Mouse (Mus musculus): ENCODE measurements around the gene Coro2b.
"Not testable (repeated sequence)": the region's sequence is repeated elsewhere in the genome, so short reads cannot be mapped to it uniquely, and the experiment has no call there.

The Coro2b gene

DNA sequence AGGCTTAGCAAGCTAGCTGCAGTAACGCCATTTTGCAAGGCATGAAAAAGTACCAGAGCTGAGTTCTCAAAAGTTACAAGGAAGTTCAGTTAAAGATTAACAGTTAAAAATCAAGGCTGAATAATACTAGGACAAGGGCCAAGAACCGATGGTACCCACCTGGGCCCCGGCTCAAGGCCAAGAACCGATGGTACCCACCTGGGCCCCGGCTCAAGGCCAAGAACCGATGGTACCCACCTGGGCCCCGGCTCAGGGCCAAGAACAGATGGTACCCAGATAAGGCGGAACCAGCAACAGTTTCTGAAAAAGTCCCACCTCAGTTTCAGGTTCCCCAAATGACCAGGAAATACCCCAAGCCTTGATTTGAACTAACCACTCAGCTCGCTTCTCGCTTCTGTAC lies 89.5 kb downstream of the Coro2b start:
- DNase-seq (ENCODE audit: extremely low read depth, low read depth): not testable (repeated sequence)

DNA sequence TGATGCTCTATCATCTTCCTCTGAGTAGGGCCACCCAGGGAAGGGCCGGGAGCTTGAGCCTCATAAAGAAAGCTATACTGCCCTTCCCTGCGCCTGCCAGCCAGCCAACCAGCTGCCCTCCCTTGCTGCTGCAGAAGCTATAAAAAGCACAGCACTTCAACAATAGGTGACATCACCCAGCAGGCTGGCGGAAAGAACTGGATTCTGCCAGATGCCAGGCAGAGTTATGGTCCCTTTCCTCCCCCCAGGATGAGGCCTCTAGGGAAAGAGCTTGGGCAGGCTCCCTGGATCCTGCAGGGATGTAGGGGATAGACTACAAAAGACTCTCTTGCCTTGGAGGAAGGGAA lies 98.1 kb downstream of the Coro2b start:
- DNase-seq (ENCODE audit: extremely low read depth, low read depth): no peak

DNA sequence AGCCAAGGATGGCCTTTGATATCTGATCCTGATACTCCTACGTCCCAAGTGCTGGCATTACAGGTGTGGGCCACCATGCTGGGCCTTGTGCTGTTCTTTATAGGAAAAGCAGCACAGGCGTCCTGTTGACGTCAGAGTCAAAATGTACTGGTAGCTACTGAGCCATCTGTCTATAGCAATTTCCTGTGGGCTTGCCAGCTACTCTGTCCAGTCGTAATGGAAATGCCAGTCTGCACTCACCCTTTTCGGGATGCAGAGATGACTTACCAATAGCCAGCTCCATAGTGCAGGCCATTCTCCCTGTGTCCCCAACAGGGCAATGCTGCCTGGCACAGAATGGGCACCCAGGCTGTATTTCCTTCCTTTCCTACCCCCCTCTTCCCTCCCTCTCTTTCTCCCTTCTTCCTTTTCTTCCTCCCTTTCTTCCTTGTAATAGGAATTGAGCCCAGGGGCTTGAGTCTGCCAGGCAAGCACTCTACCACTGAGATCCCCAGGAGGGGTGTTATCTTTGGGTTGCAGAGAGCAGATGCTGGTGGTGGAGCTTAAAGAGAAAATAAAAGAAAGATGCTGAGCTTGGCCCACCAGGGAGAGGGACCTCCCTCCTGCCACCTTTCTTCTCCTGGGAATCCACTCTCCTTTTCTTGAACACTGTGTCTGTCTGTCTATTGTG lies 98.6 kb downstream of the Coro2b start:
- DNase-seq (ENCODE audit: extremely low read depth, low read depth): no peak

DNA sequence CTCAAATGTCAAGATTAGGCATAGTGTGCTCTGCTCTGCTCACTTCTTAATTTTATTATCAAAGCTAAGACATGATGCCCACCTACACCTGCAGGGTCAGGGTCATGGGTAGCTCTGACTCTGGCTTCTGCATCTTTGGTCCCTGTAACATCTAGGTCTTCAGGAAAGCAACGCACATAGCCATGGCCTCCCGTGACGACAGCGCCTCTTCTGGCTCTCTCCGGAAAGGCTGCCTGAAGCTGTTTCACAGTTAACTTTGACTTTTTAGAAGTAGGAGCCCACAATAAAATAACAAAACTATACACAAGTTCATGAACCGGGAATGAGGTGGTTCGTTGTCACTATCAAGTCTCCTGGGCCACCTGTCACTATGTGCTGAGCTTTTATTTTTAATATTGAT lies 99.4 kb downstream of the Coro2b start:
- DNase-seq (ENCODE audit: extremely low read depth, low read depth): no peak

DNA sequence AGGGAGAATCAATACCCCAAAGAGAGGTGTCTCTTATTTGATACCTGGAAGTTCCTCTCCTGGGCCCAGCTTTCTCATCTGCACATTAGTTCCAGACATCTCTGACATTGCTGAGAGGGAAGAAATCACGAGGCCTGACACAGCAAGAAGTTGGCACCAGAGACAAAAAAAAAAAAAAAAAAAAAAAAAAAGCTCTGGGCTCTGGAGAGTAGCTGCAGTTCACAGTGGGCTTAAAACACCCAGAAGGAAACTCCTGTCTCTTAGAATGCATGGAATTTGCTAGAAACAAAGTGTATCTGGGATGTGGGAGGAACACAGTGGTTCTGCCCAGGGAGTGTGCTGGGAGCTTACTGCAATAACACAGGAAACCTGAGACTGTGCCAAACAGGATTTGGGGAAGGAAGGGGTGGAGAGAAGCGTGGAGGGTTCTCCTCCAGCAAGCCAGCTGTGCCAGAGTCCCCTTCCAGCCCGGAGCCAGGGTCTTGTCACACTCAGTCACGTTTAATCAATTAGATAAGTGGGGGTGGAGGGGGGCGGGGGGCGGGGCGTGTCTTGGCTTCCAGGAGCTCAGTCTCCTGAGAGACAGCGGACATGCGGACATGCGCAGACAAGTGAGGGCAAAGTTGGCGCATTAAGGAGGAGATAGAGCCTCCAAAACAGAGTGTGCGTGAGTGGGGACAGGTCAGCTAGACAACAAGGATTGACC lies 101.1 kb downstream of the Coro2b start:
- peak; percentile 32 for DNase-seq (ENCODE audit: extremely low read depth, low read depth)

DNA sequence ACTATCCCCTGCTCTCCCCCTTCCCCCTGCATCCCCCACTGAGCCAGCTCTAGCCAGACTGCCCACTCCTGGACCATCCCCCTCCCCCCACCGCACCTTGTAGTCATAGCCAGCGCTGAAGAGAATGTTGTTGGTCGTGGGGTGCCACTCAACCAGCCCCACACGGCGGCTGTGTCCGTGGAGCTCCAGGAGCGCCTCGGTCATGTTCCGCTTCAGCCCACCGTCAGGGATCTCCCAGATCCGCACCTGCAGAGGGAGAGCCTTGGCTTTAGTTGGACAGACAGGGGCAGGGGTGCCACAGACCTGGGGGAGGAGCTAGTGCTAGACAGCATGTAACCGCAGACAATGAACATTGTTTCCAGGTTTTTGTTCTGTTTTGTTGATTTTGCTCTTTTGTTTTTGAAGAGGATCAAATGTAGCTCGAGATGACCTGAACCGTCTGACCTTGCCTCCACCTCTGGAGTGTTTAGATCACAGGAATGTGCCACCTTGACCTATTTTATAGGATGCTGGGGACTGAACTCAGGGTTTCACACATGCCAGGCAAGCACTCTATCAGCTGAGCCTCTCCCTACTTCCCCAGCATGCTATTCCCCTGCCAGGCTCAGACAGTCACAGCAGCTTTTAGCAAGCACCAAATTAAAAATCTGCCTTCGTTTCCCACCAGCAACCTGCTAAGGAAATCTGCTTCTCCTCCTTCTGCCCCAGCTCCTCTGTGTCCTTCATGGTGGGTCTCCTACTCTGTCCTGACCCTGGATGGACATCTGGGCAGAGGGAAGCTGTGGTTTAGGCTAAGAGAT lies 104.4 kb downstream of the Coro2b start:
- DNase-seq (ENCODE audit: extremely low read depth, low read depth): no peak

DNA sequence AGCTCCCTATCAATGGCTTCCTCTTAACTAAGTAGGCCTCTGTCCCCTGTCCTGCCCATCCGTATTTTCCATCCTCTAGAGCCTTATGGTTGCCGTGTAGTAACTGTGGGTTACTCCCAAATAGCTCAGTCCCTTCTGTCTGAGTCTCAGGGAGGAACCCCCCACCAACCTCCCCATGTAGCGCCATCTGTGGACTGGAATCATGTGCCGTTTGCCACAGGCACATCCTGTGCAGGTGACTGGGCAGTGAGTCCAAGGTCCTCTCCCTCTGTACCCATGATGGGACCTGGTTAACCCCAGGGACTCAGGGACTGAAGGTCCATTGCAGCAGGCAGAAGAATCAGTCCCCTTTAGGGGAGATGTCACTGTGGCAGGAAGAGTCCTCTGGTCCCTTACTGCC lies 106.1 kb downstream of the Coro2b start:
- no peak for DNase-seq (ENCODE audit: extremely low read depth, low read depth)

DNA sequence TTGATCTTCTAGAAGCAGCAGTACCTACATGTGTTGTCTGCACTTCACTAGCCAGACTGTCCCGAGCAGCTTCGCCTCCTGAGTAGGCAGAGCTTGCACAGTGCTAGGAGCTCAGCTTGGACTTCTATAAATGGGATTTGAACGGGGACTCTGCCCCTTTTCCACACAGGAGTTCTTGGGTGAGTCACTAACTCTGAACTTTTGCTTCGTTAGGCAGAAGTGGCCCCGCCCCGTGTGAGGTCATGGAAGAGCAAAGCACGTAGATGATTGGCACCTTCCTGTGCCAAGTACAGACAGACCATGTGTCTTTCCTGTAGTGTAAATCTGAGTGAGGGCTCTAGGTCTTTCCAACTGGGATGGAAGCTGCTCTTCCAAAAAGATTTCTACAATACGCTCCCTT lies 109.8 kb downstream of the Coro2b start:
- DNase-seq (ENCODE audit: extremely low read depth, low read depth): no peak

DNA sequence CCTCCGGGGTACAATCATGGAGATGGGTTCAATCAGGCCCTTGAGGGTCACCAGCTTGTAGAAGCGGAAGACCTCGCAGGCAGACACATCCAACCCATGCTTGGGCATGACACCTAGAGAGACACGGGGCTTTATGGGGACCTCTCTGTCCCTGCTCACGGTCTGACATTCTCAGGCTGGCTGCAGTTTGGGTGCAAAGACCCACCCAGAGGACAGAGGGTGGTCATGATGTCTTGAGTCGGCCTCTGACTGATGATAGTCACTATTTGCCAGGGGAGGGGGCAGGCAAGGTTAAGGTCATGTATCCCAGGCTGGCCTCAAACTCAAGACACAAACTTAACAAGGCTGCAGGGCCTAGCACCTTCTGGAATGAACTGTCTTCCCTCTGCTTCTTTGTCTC lies 110.3 kb downstream of the Coro2b start:
- DNase-seq (ENCODE audit: extremely low read depth, low read depth): no peak

DNA sequence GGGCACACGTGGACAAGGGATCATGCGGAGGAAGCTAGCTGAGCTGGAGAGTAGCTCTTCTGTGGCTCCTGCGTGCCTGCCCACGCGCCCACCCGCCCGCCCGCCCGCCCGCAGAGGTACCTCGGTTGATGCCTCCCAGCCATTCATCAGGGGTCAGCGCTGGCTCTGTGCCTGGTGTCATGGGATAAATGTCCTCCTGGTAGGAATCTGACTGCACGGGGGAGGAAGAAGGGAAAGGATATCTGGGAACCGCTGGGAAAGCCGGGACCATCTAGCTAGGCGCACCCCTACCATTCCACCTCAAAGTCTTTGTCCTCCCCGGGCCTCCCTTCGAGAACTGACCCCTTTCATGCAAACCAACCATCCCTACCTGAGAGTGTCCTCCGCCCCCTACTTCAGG lies 110.8 kb downstream of the Coro2b start:
- no peak for DNase-seq (ENCODE audit: extremely low read depth, low read depth)

DNA sequence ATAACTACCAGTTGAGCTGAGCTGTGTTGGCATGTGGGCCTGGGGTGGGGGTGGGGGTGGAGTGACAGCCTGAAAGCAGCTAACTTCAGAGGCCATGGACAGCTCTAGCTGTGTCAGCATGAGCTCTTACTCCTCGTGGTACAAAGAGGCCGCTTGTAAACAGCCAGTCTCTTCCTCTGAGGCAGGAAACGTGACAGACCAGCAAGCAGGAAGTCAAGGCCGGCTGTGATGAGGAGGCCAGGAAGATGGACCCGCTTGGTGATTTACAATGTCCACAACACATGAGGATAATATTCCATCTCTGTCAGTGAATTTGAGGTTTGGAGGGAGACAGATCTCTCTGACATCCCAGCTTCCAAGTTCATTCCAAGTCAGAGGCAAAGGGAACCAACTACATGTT lies 111.6 kb downstream of the Coro2b start:
- no peak for DNase-seq (ENCODE audit: extremely low read depth, low read depth)

DNA sequence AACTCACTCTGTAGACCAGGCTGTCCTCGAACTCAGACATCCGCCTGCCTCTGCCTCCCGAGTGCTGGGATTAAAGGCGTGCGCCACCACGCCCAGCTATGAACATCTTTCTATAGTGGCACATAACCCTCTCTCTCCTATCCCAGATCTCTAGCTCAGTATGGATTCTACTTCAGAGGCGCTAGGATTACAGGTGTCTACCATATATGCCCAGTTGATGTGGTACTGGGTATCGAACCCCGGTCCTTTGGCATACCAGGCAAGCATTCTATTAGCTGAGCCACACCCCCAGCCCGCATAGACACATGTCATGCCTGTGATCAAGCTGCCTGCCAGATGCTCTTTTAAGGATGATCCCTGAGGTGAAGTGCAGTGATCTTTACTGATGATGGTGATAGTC lies 113.0 kb downstream of the Coro2b start:
- no peak for DNase-seq (ENCODE audit: extremely low read depth, low read depth)

DNA sequence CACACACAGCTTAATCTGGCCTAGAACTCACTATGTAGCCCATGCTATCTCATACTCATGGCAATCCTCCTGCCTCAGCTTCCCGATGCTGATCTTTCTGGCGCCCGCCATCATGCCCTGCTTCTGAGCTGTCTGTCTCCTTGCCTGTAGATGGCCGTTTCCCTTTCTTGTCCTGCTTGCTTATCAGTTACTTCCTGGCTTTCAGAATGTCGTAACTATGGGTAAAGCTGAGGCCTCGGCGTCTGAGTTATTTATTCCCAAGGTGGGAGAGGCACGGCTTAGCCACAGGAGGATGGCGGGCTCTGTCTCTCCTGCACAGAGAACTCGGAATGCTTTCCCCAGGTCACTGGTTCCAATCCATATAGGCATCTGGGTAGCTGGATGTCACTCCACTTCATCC lies 113.9 kb downstream of the Coro2b start:
- DNase-seq (ENCODE audit: extremely low read depth, low read depth): no peak

DNA sequence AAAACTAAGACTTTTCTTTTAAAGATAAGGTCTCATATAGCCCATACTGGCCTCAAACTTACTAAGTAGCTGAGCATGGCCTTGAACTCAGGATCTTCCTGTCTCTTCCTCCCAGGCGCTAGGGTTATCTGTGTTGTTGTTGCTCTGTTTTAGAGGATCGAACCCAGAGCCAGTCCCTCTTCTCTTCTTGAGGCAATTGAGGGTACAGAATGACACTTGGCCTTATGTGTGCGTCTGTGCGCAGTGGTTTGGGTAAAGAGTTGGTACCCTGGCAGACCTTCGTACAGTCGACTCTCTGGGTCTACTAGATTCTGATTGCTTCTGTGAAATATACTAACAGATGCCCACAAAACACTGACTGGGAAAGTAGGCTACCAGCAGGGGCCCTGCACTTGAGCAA lies 114.9 kb downstream of the Coro2b start:
- DNase-seq (ENCODE audit: extremely low read depth, low read depth): no peak

DNA sequence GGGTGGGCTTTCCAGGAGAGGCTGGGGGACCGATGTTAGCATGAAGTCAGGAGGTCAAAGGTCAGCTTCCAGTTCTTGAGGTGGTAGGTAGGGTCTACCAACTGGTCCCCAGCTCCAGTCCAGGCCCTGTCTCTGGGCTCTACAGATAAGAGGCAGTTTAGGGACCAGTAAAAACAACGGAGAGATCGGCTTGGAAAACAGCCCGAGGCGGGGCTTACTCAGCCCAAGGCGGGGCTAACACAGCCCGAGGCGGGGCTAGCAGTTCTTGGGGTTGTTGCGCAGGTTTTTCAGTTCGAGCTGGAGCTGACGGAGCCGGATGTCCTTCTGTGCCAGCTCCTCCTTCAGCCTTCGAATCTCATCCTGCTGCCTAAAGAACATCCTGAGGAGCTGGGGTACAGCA lies 115.8 kb downstream of the Coro2b start:
- DNase-seq (ENCODE audit: extremely low read depth, low read depth): peak; percentile 73

DNA sequence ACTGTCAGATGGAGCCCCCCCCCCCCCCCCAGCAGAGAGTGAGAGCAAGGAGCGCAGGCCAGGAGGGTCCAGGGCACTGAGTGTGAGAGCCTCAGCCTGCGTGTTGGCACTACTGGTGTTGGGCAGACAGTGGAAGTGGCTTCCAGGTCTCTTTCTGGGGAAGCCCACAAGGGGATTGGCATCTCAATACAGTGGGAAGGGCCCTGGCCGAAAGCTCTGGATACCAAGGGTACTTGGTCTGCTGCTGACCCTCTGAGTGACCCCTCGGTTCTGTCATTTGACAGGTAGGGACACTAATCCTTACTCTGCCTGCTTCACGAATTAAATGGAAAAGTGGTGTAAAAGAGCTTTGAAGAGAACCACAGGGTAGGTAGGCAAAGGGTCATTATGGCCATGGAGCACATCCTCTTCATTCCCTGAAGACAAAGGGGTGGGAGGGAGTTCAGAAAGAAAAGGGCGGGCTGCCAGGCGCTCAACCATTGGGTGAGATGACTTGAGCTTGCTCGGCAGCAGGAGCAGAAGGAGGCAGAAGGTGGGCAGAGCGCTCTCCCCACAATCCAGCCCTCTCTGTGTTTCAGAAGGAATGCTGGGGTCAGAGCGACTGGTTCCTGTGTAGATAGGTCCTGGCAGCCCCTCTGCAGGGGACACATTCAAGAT lies 116.5 kb downstream of the Coro2b start:
- no peak for DNase-seq (ENCODE audit: extremely low read depth, low read depth)

DNA sequence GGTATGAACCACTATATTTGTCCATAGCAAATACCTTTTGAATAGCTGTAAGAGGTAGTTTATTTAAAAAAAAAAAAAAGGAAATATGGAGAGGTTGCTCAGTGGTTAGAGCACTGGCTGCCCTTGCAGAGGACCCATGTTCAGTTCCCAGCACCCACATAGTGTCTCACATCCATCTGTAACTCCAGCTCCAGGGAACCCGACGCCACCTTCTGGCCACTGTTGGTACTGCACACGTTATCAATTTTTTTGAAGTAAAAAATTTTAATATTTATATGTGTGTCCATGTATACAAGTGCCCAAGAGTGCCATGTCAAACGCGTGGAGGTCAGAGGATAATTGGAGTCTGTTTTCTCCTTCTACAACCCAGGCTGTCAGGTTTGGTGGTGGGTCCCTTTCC lies 118.1 kb downstream of the Coro2b start:
- DNase-seq (ENCODE audit: extremely low read depth, low read depth): no peak

DNA sequence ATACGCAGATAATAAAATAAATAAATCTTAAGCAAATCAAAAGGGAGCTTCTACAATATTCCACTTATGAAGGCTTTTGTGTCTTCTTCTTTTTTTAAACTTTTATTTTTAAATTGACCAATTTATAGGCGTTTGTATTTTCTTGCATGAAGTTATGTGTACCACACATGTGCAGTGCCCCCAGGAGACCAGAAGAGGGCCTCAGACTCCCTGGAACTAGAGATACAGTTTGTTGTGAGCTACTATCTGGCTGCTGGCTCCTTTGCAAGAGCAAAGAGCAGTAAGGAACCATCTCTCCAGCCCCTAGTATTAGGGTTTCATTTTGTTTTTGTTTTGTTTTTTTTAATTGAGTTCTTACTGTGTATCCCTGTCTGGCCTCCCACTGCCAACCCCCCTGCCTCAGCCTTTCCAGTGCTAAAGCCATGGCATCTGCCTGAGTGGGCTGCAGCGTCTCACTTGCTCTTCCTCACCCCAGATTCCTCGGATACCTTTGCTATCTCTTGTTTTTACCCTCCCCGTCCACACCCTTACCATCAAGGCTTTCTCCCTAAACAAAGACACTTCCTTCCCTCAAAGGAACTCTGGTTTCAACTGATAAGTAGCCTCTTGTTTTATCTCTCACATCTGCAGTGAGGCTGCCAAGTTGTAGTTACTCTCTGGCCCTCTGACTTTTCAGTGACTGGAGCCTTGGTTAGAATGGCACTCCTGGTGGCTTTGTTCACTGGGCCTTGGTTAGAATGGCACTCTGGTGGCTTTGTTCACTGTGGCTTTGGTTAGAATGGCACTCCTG lies 129.3 kb downstream of the Coro2b start:
- peak; percentile 64 for DNase-seq (ENCODE audit: extremely low read depth, low read depth)

DNA sequence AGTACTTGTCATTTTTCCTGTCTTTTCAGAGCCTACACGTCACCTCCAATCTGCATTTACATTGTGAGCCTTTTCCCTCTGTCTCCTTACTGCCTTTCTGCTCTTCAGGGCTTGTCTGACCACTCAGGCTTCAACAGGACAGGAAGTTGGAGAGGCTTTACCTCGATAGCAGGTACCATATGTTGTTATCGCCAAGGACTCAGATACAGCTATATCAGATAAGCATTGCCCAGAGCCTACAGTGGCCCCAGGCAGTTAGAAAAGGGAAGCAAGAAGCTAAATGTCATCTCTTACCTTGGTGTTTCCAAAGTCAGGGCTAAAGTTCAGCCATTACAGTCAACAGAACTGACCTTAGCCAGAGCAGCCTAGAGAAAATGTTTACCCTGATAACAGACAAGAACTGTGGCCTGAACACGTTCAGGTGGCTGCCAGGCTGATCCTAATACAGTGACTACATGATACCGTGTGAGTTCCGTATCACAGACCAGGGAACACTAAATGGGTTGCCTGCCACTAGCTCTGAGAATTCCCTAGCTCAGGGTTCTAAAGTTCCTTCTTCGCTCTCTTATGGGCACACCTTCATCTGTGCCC lies 130.3 kb downstream of the Coro2b start:
- DNase-seq (ENCODE audit: extremely low read depth, low read depth): no peak

DNA sequence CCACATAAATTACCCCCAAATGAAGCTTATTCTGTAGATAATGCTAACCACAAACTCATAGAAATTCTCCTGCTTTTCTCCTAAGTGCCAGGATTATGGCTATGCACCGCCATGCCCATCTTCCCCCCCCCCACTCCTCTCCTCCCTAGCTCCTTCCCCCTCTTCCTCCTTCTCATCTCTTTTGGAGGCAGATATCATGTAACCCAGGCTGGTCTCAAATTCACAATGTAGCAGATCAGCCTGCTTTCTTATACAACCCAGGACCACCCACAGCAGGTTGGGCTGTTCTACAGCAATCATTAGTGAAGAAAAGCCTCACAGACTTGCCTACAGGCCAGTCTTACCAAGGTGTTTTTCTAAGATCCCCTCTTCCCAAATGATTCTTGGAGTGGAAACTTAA lies 135.3 kb downstream of the Coro2b start:
- DNase-seq (ENCODE audit: extremely low read depth, low read depth): no peak

Data from MEL-GATA-1-ER (cell line).